Mouse (Mus musculus) lung, adult 2 months (tissue): Measurements from ENCODE around the gene Tars.

Experiments used
- CTCF ChIP-seq: fragments of 200-500 bp; IDR thresholded peaks from 2 replicates; pipeline ENCODE4 v1.5.1; 2011; ENCODE audit warnings: mild to moderate bottlenecking, low read length, control low read depth; ENCODE audit not compliant: insufficient read depth
- POLR2A ChIP-seq: fragments of 200-500 bp; IDR thresholded peaks from 2 replicates; pipeline ENCODE4 v1.6.1; 2011; ENCODE audit warnings: low read depth, mild to moderate bottlenecking, control low read depth, low read length, borderline replicate concordance; ENCODE audit errors: extremely low read depth

GRCm38 (mm10) chr15:11364112-11364511, 35.4 kb downstream of the Tars start:
- TF ChIP-seq CTCF (no peak), POLR2A (no peak)
